Mouse (Mus musculus) cerebellum, postnatal 14 days (tissue): ENCODE measurements at regions not wholly inside any gene's neighbourhood (a gene's known extent, or its start where the extent isn't known, plus 50 kb on each side); places are given as distances from the start of the nearest gene placed in this dataset.
"Not testable (repeated sequence)": the region's sequence is repeated elsewhere in the genome, so short reads cannot be mapped to it uniquely, and the experiment has no call there.

ENCODE experiments used
- DNase-seq, 2 experiments: peaks; one replicate each; pipeline ENCODE4 v3.0.0; 2021; ENCODE audit warnings: mixed read lengths in 2 of 2

DNA sequence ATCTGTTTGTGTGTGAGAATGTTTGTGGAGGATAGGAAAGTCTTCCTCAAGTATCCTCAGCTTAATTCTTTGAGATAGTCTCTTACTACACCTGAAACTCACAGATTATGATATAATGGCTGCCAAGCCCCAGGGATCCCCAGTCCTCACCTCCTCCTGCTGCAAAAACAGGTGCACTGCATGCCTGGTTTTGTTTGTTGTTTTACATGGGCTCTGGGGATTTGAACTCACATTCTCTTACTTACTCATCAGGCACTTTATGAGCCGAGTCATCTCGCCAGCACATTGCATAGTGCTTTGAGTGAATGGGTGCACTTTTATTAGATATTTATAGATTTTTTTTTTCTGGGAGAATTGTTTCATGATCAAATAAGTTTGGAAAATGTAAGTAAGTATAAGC lies 56.3 kb downstream of the Mterf1b start:
- DNase-seq: no peak

DNA sequence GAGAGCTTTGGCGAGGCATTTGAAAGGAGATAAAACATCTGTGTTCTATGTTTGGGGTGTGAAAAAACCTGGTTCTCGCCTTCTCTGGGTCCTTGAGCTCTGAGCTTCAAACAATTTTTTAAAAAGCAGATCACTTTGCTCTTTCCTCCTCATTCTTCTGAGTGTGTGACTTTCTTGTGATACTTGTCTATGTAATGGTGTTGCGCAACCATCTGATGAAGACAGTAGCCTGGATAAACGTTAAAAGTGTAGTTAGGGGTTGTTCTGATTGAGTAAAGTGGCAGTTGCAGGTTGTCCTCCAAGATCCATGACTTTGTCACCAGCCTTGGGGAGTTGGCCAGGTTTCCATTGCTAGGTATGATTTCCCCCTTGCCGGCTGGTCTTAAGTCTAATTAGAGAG lies 62.1 kb downstream of the Mterf1b start:
- not testable (repeated sequence) for DNase-seq

DNA sequence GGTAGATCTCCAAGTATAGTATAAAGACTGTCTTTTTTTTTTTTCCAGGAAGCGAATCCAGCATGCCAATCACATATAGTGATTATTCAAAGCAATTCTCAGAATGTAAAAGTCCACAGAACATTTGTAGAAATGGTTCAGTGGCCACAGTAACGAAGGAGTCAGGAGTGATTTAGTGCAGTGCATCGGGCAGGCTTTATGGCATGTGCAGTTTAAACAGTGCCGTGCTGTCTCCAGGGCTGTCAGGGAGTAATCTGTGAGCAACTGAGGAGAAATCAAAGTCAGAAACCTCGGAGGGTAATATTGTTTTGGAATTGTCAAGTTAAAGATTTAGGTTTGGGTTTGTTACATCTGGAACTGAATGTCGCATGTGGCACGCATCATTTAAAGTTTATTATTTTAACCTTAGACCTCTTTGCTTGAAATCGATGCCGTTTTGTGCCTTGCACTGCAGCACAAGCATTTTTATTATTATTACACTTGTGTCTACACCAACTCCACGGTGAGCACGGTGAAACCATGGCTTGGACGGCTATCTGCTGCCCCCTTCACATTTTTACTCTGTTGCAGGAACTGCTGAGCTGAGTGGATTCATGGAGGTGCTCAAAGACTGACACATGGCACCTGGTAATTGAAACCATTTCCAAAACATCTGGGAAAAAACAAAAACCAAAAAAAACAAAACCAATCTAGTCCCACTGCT lies 65.0 kb downstream of the Mterf1b start:
- no peak for DNase-seq

DNA sequence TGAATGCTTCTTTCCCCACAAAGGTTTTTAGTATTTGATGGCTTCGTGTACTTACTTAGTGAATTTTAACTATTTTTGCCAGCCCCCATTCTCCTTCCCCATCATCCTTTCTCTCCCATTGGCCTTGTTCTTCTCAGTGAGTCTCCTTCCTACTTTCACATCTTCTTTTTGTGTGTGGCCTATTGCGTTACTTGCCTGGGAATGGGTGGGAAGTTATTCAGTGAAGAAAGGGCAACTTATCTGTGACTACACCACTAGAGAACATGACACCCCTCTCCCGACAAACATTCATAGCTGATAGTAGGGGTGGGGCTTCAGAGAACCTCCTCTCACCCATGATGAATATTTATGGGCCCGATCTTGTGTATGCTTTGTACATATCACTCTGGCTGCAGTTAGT lies 67.1 kb downstream of the Mterf1b start:
- DNase-seq: no peak

DNA sequence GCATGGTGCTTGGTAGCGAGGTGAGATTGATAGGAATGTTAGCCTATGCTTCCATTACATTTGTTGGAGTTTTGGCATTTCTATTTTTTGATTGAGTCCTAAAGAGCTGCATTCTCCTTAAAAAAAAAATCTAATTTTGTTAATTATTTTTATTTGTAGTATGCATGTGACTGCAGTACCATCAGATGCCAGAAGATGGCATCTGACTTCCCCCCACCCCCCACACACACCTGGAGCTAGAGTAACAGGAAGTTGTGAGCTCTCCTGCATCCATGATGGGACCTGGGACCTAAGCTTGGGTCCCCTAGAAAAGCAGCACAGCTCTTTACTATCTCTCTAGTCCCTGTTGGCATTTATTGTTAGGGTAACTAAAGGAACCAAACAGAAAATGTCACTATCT lies 70.5 kb downstream of the Mterf1b start:
- DNase-seq: peak in 1 of 2 experiments; percentile 11

DNA sequence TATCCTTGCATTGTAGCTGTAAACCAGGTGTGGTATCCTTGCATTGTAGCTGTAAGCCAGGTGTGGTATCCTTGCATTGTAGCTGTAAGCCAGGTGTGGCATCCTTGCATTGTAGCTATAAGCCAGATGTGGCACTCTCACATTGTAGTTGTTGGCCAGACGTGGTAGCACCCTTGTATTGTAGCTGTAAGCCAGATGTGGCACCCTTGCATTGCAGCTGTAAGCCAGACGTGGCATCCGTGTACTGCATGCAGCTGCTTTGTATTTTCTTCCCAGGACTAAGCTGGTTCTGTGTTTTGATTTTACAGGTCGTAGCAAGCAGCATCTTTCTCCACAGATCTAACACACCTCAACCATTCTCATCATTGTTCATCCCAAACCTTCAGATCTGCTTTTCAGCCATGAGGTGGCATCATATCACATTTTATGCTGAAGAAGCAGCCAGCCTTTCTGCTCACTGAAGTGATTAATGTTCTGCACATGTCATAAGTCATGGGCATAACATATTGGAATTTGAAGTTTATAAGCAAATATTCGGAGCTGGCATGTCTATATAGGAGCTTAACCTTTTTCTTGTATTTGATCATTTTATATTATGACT lies 71.5 kb downstream of the Mterf1b start:
- DNase-seq: peak; percentile 59 to 74

DNA sequence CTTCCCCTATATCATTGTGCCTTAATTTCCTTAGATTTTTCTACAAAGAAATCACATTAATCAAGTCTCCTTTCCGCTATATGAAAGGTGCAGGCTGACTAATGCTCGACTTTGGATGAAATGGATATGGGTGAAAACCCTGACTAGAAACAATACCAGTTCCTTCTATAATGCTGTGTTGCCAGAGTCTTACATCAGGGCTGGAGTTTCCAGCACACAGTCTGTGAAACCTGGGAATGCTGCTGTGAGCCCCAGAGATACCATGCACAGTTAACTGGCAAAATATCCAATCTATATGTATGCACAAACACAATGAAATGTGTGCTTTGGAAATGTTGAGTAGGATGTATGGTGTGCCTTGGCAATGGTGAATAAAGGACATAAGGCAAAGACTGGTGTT lies 75.5 kb downstream of the Mterf1b start:
- no peak for DNase-seq

DNA sequence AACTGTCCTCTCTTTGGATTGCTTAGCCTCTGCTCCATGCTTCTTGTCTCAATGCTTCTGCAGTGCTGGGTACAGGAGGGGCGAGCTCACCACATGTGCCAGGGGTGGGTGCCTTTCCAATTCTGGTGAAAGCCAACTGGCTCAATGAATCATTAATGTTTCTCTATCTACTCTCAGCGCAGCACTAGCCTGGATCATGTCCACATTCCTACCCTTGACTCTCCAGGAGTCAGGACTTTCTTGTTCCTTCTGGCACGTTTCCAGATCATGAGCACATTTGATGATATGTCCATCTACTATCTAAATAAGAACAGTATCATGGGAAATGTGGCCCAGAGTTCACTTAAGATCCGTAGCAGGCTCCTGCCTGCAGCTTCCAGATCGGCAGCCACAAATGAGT lies 80.8 kb downstream of the Mterf1b start:
- peak; percentile 11 to 20 for DNase-seq

DNA sequence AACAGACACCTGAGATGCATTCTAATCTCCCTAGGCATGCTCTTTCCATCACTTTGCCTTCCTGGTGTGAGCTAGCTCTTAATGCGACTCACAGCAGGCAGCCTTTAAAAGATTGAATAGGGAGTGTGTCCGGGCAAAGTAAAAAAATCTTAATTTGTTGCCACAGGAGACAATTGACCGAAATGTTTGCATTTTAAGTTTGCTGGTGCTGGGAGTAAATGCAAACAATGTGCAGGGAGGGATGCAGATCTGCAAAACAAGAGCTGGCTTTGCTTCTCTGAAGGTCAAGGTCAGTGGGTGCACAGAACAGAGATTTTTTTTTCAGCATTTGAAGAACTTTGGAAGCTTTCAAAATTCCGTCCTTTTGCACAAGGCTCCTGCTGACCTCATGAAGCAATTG lies 111.4 kb downstream of the Mterf1b start:
- DNase-seq: no peak

DNA sequence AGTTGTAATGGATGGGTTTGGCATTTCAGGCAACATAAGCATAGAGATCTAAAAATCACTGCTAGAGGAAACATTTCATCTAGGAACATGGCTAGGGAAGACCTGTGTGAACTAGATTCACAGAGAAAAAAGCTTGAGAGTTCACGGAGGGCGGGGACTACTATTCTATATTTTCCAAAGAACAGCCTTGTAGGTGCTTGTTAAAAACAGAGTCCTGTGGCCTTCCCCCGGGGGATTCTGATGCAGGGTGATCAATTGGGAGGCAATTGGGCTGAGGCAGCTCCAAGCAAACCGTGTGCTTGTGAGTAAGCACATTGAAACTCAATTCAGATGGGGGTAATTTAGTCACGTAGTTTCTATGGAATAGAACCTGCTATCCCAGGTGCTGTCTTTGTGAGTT lies 112.0 kb downstream of the Mterf1b start:
- no peak for DNase-seq

DNA sequence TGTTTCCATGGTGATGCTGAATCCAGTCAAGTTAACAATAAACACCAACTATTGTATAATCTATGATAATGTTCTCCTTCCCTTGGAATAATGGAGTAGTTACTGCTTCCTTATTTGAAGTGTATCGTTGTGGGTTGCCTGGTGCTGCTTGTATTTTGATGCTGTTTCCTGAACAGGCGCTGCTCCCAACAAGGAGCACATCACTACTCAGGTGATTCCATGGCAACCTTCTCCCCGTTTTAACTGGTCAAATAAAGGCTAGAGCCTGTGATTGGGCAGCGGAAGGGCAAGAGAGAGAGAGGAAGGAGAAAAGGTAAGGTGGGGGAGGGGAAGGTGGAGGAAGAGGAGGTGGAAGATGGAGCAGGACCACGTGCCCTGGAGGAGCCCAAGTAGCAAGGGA lies 116.3 kb downstream of the Mterf1b start:
- no peak for DNase-seq

DNA sequence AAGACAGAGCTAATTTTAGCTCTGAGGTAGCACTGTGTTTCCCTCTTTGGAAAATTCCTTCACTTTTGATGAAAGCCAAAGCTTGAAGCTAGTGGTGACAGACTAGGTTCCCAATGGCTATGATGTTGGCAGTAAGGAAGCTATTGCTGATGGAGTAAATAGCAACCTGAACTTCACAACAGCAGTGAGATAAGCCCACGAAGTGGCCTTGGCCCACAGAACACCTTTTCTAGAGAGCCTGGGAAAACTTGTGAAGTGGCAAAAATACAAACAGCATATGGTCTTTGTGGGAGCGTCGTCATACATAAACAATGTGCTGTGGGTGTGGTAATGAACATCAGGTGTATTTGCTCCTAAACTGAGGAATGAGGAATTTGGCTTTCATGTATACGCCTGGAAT lies 119.0 kb downstream of the Mterf1b start:
- no peak for DNase-seq

DNA sequence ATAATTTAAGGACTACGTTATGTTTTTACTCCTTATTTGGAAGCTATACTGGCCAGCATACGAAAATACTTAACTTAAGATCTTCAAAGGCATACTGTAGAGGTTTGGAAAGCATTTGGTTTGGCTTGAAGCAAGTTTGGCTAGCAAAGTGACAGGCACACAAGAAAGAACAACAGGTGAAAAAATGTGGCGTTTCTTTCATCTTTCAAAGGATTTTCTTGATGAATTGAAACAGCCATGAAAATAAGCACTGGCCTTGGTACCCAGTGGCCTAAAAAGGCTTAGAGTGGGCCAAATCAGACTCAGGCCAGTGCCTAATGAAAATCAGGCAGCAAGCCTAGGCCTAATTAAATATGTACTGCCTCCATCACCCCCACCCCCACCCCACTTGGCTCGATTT lies 119.4 kb downstream of the Mterf1b start:
- DNase-seq: no peak

DNA sequence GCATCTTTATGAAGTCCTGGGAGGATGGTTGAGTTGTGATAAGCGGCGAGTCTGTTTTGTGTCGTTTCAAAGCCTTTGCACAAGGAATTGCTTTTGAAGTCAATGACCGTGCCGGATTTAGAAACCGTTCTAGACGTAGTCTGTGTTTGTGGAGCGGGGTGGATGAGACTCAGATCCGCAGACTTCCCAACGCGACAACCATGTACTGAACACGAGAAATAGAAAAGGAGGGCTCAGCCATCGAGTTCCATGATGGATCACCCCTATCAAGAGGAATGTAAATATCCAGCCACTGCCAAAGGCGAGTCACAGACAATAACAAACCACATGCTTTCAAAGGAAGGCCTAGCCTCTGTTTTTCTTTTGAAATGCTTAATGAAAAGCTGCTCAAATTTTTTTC lies 120.5 kb downstream of the Mterf1b start:
- DNase-seq: no peak

DNA sequence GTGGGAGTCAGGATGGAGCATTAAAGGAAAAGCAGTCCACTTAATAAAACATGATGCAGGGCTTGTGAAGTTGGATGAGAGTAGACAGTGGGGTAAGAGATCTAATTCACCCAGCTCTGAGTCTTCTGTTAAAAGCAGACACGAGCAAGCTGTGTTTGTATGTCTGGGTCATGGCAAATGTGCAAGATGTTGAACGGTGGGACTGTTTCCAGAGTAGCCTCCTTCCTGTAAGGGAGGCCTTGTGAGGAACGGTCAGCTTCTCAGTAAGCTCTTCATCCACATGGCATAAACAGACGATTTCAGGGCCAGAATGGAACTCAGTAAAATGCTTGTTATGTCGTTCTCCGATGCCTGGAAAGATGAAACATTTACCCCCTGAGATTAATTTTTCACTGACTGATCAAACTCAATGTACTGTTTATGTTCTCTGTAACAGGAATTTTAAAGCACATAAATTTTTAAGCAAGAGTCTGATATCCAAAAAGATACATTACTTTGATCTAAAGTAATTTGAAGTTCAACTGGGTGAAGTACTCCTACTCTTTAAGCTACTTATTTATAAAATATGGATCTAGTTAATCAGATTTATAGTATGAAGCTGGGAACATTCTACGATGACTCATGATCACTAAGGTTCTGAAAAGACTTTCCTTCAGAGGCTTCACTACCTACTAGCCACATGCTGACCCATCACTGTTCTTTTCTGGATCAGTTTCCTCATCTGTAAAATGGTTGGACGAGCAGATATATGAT lies 130.6 kb downstream of the Mterf1b start:
- no peak for DNase-seq

DNA sequence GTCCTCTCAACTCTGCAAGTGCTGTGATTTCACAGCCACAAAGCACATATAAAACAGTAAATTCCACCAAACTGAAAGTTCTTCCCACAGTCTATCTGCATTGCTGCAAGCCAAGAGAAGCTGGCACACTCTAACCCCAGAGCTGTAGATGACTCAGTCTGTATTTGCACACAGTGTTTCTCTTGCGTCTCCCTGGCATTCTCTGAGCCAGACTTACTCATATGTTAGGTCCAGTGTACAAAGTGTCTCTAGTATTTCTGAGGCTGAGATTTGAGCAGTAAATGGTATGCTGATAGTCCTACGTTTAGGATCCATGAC lies 131.2 kb downstream of the Mterf1b start:
- no peak for DNase-seq

DNA sequence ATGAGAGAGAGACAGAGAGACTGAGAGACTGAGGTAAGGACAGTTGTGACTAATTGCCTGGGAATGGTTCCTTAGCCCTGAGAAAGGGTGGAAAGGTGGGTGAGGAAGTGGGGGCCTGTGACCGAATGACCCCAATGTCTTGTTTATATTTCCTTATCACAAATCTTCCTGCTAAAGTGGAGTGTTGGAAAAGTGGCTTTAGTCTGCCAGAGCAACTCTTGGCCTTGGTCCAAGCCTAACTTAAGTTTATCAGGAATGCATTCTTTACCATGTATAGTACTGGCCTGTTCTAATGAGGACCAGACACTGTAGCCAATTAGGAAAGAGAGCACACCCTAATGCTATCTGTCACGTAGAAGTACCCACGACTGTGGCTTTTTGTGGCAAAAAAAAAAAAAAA lies 133.6 kb downstream of the Mterf1b start:
- DNase-seq: no peak

DNA sequence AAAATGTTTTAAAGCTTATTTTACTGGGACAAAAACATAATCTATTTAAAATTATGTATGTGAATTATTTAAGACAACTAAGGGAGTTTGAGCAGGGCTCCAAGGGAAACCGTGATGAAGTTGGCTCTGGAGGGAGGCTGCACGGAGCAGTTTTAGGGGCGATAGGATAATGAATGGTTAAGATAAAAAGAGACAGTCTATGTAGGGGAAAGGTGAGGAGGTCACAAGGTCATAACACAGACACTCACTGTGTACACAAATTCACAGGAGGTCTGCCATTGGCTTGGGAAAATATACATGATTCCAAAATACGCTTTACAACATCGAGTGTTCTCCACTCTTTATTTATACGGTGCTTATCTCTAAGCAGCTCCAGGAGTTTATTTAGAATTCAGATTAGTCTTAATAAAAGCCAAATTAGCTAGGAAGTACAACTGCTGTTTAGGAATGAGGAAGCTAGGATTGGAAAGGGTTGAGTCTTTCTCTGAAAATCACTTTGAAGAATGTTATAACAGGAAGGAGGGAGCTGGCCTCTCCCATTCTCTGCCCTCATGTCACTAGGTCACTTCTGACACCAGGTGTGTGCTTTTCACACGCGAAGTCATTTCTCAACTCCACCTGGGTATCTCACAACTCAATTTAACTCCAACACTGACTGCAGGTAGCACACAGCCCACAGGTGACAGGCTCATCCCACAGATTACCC lies 134.3 kb downstream of the Mterf1b start:
- DNase-seq: no peak

DNA sequence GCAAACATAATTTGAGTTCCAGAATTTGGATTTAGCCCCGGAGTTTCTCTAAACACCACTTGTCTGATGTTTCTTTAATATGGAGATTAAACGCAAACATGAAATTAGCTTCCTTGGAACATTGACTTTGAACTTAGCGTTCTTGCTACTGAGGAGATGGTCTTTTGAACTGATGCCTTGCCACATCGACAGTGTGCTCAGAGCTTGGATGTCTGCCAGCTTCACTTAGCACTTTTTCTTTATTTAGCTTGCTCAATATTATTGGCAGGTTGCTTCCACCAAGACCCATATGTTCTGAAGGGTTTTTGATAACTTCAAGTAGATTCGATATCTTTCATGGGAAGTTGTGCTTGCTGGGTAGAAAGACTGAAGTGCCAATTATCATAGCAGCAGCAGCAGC lies 143.5 kb downstream of the Mterf1b start:
- DNase-seq: peak; percentile 17 to 29

DNA sequence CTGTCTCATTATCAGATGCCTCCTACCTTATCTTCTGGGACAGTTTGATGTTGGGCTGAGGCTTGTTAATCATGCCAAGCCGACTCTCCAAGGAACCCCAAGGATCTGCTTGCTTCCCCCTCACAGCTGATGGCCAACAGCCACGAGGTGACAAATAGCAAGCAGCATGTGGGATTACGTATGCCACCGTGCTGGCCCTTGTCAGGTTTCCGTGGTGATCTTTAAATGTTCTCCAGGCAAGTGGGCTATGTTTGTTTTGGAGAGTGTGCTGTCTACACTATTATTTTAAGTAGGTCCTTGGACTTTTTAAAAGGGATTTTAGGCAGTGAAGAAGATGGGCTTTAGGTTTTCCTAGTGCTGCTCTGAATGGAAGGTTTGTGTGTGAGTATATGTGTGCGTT lies 149.8 kb downstream of the Mterf1b start:
- peak; percentile 13 to 40 for DNase-seq

DNA sequence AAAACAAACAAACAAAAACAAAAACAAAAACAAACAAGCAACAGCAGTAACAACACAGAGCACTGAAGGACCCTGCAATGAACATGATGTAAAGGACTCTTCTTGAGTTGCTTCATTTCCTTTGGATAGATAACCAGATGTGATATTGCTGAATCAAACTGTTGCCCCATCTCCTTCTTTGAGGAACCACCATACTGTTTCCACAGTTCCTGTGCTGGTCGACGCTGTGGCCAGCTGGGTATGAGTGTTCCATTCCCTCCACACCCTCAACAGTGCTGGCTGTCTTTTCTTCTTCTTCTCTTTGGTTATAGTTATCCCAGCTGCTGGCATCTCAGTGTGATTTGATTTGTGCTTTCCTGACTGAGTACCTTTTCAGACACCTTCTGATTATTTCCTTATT lies 152.3 kb downstream of the Mterf1b start:
- DNase-seq: no peak

DNA sequence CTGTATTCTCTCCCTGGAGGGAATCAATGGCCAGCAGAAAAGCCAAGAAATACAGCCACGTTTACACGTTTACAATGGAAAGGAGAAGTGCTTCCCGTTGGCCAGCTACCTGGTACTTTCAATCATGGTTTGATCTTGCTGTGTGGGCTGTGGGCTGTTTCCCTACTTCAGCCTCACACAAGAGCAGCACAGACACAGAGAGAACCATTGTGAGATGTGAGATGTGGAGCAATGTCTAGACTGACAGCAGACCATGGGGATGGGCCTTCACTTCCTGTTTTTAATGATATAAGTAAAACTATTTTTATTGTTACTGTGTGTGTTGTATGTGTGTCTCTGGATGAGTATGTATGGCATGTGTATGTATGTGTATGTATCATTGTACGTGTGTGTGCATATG lies 156.2 kb downstream of the Mterf1b start:
- no peak for DNase-seq

DNA sequence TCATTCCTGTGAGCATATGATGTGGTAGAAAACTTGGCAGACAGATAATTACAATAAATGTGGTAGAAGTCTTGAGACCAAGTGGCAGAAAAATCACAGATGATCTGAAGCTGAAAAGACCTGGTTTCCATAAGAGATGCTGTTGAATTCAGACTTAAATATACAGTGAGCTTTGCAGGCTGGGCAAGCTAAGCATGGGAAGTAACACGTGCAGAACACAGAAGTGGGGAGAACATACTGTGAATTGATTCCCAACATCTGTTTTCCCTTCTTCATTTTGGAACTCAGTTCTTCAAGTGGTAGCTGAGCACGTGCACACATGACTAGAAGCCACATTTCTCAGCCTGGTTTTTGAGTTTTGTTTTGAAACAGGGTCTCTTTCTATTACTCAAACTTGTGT lies 157.8 kb downstream of the Mterf1b start:
- no peak for DNase-seq
